In the genomic region with DNA sequence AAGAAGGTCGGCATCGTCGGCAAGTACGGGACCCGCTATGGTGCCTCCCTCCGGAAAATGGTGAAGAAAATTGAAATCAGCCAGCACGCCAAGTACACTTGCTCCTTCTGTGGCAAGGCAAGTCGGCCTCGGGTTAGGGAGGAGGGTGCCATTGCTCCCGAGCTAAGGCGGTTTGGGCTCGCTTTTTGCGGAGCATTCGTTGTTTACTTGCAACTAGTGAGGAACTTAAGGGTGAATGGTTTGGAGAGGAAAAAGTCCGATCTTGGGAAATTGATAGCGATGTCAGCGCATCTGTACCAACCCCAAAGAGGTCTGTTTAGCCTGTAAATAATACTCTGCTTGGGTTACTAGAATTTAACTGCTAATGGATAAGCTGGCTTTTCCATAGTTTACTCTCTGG, we compare ENCODE assay signal across 9 mouse cellular contexts. TPM values are rescaled to one million over a fixed set of nuclear protein-coding genes. Genes with fewer than 3 reads are reported as not detected.
DNase-seq lines count a peak whose midpoint lies in the region; ATAC-seq and TF ChIP-seq lines count a peak whose summit lies in the region.
"Had no signal": no experiment of that assay in that cellular context is flagged by ENCODE, and none has a peak within 500 bp of the region (broad histone marks: within the 10 kb centered on the region; RNA-seq: fewer than 3 reads in every experiment).

No protein-coding gene starts in this region.

- H3K4me3 ChIP-seq in lung, embryonic 14.5 days (ENCODE audit: low read depth, low read length) = peak overlapping the region; percentile 79
- peak overlapping the region; percentile 73 for H3K4me3 ChIP-seq in brown adipose tissue, adult 24 weeks (ENCODE audit: insufficient read depth, low read depth, low read length)
- H3K4me3 ChIP-seq in heart, postnatal 0 days (ENCODE audit: low read depth, low read length) = peak overlapping the region; percentile 93

- no peak for TF ChIP-seq EP300 in heart, postnatal 0 days (IDR thresholded peaks at IDR 0.05; ENCODE audit: low read depth)

- peak overlapping the region; percentile 91 for H3K9ac ChIP-seq in lung, embryonic 14.5 days
- H3K9ac ChIP-seq in heart, postnatal 0 days (replicated peaks; ENCODE audit: low read depth, low read length) = peak overlapping the region; percentile 86

- peaks cover 44% of the 10 kb centered on the region for H3K36me3 ChIP-seq in lung, embryonic 14.5 days (ENCODE audit: insufficient read depth)
- H3K36me3 ChIP-seq in heart, postnatal 0 days (replicated peaks; ENCODE audit: control insufficient read depth, insufficient read depth, low read length) = peaks cover 36% of the 10 kb centered on the region

- H3K4me2 ChIP-seq in lung, embryonic 14.5 days = peak overlapping the region; percentile 87
- peak overlapping the region; percentile 88 for H3K4me2 ChIP-seq in heart, postnatal 0 days (ENCODE audit: low read depth, low read length)

- peaks cover 7% of the 10 kb centered on the region; the same call in 1 of the 2 replicates for H3K4me1 ChIP-seq in lung, embryonic 14.5 days (ENCODE audit: insufficient read depth)
- 0 out of 2 replicates have a peak, but pooled peaks cover 2% of the 10 kb centered on the region for H3K4me1 ChIP-seq in brown adipose tissue, adult 24 weeks (ENCODE audit: control insufficient read depth, insufficient read depth, insufficient read length, low read length)
- peaks cover 16% of the 10 kb centered on the region for H3K4me1 ChIP-seq in heart, postnatal 0 days (ENCODE audit: control insufficient read depth, insufficient read depth)

- peak overlapping the region; percentile 91 for H3K27ac ChIP-seq in lung, embryonic 14.5 days (ENCODE audit: low read depth)
- H3K27ac ChIP-seq in brown adipose tissue, adult 24 weeks (replicated peaks; ENCODE audit: low read depth, low read length) = peak overlapping the region; percentile 27; the same call in 1 of the 2 replicates
- H3K27ac ChIP-seq in heart, postnatal 0 days (ENCODE audit: low read depth) = peak overlapping the region; percentile 91

- under 1% methylated on average over 17 of the region's 17 CpGs for WGBS in lung, embryonic 14.5 days
- WGBS in heart, postnatal 0 days = 1% methylated on average over 17 of the region's 17 CpGs

- DNase-seq in lung, embryonic 14.5 days = peak; percentile 41
- DNase-seq in lung, postnatal 10 days = no peak
- DNase-seq in heart, postnatal 0 days (ENCODE audit: low spot score) = no peak
- DNase-seq in lung, postnatal 36 days = peak; percentile 10
- no peak for DNase-seq in urinary bladder, postnatal 36 days (ENCODE audit: low spot score in 2 of 2)
- DNase-seq in embryo, embryonic 11 days = no peak

- H3K9me3 ChIP-seq in lung, embryonic 14.5 days (ENCODE audit: low read depth, low read length) = no peaks in the 10 kb centered on the region
- no peaks in the 10 kb centered on the region for H3K9me3 ChIP-seq in heart, postnatal 0 days (replicated peaks; ENCODE audit: control insufficient read depth, low read length)

- H3K27me3 ChIP-seq in lung, embryonic 14.5 days (ENCODE audit: insufficient read depth, low read length) = no peaks in the 10 kb centered on the region
- no peaks in the 10 kb centered on the region for H3K27me3 ChIP-seq in heart, postnatal 0 days (ENCODE audit: control insufficient read depth, insufficient read depth, low read length)

- ATAC-seq in lung, embryonic 14.5 days (ENCODE audit: insufficient read depth) = peak; percentile 7; the same call in 1 of the 2 replicates
- ATAC-seq in heart, postnatal 0 days (ENCODE audit: insufficient read depth, low read depth) = no peak; the same call in 1 of the 2 replicates
- ATAC-seq in megakaryocyte progenitor cell, adult 5-6 weeks (replicated peaks; ENCODE audit: poor library complexity) = no peak

- TF ChIP-seq CTCF in lung, embryonic 14.5 days (IDR thresholded peaks at IDR 0.05; ENCODE audit: low read depth) = no peak
- no peak for TF ChIP-seq CTCF in heart, postnatal 0 days (IDR thresholded peaks at IDR 0.05; ENCODE audit: low read depth)

RNA-seq across cellular contexts. Expression of gene Rpl37a, which starts 0.6 kb away (rescaled TPM):
- 1,954 and 2,151 TPM in 2 replicates for polyA plus RNA-seq in lung, embryonic 14.5 days (2014; fragmentation: Nextera tagmentation; extraction: Ambion mirVana)
- 292 and 293 TPM in 2 replicates for polyA plus RNA-seq in brown adipose tissue, adult 24 weeks (2012; ENCODE audit: insufficient read depth, insufficient read length, missing spikeins)
- 412 and 421 TPM in 2 replicates for total RNA-seq in heart, postnatal 0 days (2014; rRNA removed; ENCODE audit: low replicate concordance)
- 1,097 and 1,169 TPM in 2 replicates for polyA plus RNA-seq in heart, postnatal 0 days (2015; fragmentation: Nextera tagmentation; extraction: Ambion mirVana)
- 1,390 and 1,455 TPM in 2 replicates for total RNA-seq in megakaryocyte progenitor cell, adult 5-6 weeks (2015)
- 472 and 633 TPM in 2 replicates for total RNA-seq in megakaryocyte progenitor cell, adult 5-6 weeks (2017)

RNA-seq across cellular contexts. Expression of gene Ankar, which starts 11.3 kb away (rescaled TPM):
- polyA plus RNA-seq in lung, embryonic 14.5 days (2014; fragmentation: Nextera tagmentation; extraction: Ambion mirVana) = not detected in 2 replicates
- not detected in 2 replicates for polyA plus RNA-seq in brown adipose tissue, adult 24 weeks (2012; ENCODE audit: insufficient read depth, insufficient read length, missing spikeins)
- not detected in 2 replicates for total RNA-seq in heart, postnatal 0 days (2014; rRNA removed; ENCODE audit: low replicate concordance)
- polyA plus RNA-seq in heart, postnatal 0 days (2015; fragmentation: Nextera tagmentation; extraction: Ambion mirVana) = not detected in 2 replicates
- total RNA-seq in megakaryocyte progenitor cell, adult 5-6 weeks (2015) = not detected in 2 replicates
- not detected in 2 replicates for total RNA-seq in megakaryocyte progenitor cell, adult 5-6 weeks (2017)
- total RNA-seq: common myeloid progenitor, adult 5-6 weeks had no signal

Comparison
In these comparisons a context has a peak if more than half of its experiments do, and no peak if none do; other contexts are left out.
1. DNase-seq: peak in lung, embryonic 14.5 days (single experiment) and lung, postnatal 36 days (single experiment); none in lung, postnatal 10 days (single experiment), heart, postnatal 0 days (single experiment), urinary bladder, postnatal 36 days (0 of 2) and embryo, embryonic 11 days (single experiment).
2. H3K27ac ChIP-seq: peak in every context shown above with its lines; median percentile 91 in lung, embryonic 14.5 days; 91 in heart, postnatal 0 days; 27 in brown adipose tissue, adult 24 weeks.
3. Peak in every context shown above with its lines, with median percentiles within 50 percentile points of each other: H3K4me3 ChIP-seq.